Mouse (Mus musculus): Measurements from ENCODE around the gene BC051142.
"Not testable (repeated sequence)": the region's sequence is repeated elsewhere in the genome, so short reads cannot be mapped to it uniquely, and the experiment has no call there.

Gene BC051142

DNA sequence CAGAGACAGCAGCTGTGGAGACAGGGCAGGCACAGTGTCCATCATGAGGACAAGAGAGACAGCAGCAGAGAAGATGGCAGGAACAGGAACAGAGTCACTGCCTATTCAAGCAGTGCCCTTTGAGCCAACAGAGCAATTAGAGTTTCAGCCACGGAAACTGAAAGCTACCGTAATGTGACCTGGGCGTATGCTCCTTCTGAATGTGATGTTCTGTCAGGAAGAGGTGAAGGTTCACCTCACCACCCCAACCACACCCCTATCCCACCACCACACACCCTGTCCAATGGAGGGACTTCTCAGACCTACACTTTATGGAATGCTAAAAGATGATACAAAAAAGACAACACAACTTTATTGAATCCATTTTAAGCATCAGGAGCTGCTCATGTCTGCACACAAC is 98.7 kb downstream of the BC051142 start:
- in situ Hi-C loops (cut with MboI; ENCODE audit: low sequenced_read_pairs): not testable (repeated sequence)

DNA sequence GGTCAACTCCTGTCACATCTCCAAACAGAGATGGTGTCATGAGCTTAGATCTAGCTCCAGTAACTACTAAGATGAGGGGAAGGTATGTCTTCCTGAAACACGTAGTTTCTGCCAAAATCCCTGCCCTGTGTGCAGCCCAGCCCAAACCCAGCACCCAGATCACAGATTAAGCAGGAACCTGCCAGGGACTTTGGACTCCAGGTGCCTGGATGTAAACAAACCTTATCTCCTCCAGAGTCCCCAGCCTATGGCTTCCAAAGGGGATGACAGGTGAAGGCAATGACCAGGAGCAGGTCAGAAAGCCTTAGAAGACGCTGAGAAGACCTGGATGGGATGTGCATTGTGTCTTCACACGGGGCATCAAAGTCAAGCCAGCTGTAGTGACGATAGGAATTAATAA is 99.1 kb downstream of the BC051142 start:
- in situ Hi-C loops (cut with MboI; ENCODE audit: low sequenced_read_pairs): not testable (repeated sequence)

DNA sequence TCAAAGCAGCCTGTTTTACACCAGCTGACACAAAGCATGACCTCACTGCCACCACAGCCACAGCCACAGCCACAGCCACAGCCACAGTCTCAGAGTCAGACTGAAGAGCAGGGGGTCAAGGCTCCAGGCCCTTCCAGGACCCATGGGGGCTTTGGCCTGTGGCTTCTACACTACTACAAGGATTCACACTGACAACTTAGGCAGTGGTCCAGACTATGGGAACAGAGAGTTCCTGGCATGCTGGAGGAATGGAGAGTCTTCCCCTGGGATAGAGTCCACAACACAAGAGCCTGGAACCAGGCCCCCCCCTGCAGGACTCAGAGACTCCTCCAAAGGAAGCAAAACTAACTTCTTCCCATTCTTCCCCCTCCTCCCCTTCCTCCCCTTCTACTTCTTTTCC is 109.0 kb downstream of the BC051142 start:
- in situ Hi-C loops (cut with MboI; ENCODE audit: low sequenced_read_pairs): no loop called here

Measured in CH12F3 (cell line).